Mouse (Mus musculus): ENCODE data around the gene Mindy3.

- no peak for TF ChIP-seq CTCF (IDR thresholded peaks at IDR 0.05; ENCODE audit: low read depth, low read length)
- TF ChIP-seq POLR2A (IDR thresholded peaks at IDR 0.05; ENCODE audit: insufficient read depth, low read length) = no peak
Observed at GRCm38 (mm10) chr2:12327216-12327615, 92.1 kb downstream of the Mindy3 start.
